In genomic region chr6:28935736-28936135, GRCm38 (mm10) we compare ENCODE assay signal across 16 mouse cellular contexts.
"Had no signal": no experiment of that assay in that cellular context is flagged by ENCODE, and none has a peak within 500 bp of the region (broad histone marks: within the 10 kb centered on the region; RNA-seq: fewer than 3 reads in every experiment).

No protein-coding gene starts in this region.

- H3K4me2 ChIP-seq: neural tube, embryonic 13.5 days; neural tube, embryonic 15.5 days; stomach, embryonic 15.5 days had no signal

- DNase-seq: retina, postnatal 1 day; right cerebral cortex, adult 18-20 months; right cerebral cortex, postnatal 14 days; right cerebral cortex, postnatal 25 days; right cerebral cortex, postnatal 4 days; spleen, adult 18-20 months; thymus, adult 18-20 months; thymus, adult 2 months; thymus, postnatal 14 days; thymus, postnatal 25 days; thymus, postnatal 36 days; thymus, postnatal 4 days had no signal

- H3K9me3 ChIP-seq: neural tube, embryonic 13.5 days; neural tube, embryonic 15.5 days; stomach, embryonic 15.5 days had no signal

- H3K36me3 ChIP-seq: neural tube, embryonic 13.5 days; neural tube, embryonic 15.5 days; stomach, embryonic 15.5 days had no signal

- H3K27ac ChIP-seq: neural tube, embryonic 13.5 days; neural tube, embryonic 15.5 days; stomach, embryonic 15.5 days; stomach, postnatal 0 days had no signal

- H3K4me3 ChIP-seq: neural tube, embryonic 13.5 days; neural tube, embryonic 15.5 days; stomach, embryonic 15.5 days had no signal

- H3K9ac ChIP-seq: neural tube, embryonic 13.5 days; neural tube, embryonic 15.5 days; stomach, embryonic 15.5 days had no signal

- H3K27me3 ChIP-seq: neural tube, embryonic 13.5 days; neural tube, embryonic 15.5 days; stomach, embryonic 15.5 days had no signal
